Mouse (Mus musculus) CD4-positive helper T cell, adult 2 months (primary cell): ENCODE results near the gene Fcrla.
A peak's percentile ranks its signal among the peaks of the same experiment; 100 is the strongest.
"Not testable (repeated sequence)": the region's sequence is repeated elsewhere in the genome, so short reads cannot be mapped to it uniquely, and the experiment has no call there.

Source experiments
- DNase-seq: peaks from one replicate; pipeline ENCODE4 v3.0.0-alpha.2; 2012; ENCODE audit warnings: low read depth, missing footprints, low spot score

Fcrla gene

GRCm38 (mm10) chr1:170927378-170927777, at the start of gene Fcrla:
TSS of gene Fcrla (minus strand) at chr1:170927583.
- no peak for DNase-seq

- DNase-seq = no peak
These were observed 49.1 kb upstream of the Fcrla start, which contains the start of gene Fcgr2b for GRCm38 (mm10) chr1:170976447-170976846. TSS of gene Fcgr2b (minus strand) at chr1:170976547.

GRCm38 (mm10) chr1:170975751-170976161, 48.4 kb upstream of the Fcrla start:
- DNase-seq = no peak

GRCm38 (mm10) chr1:170975350-170975749, 48.0 kb upstream of the Fcrla start:
- DNase-seq = not testable (repeated sequence)

- DNase-seq = no peak
These were observed 47.4 kb upstream of the Fcrla start for GRCm38 (mm10) chr1:170974736-170975135.

GRCm38 (mm10) chr1:170974171-170974570, 46.8 kb upstream of the Fcrla start:
- no peak for DNase-seq

- no peak for DNase-seq
These were observed 45.6 kb upstream of the Fcrla start for GRCm38 (mm10) chr1:170972936-170973335.

- DNase-seq = no peak
These were observed 45.1 kb upstream of the Fcrla start for GRCm38 (mm10) chr1:170972494-170972893.

GRCm38 (mm10) chr1:170968576-170968975, 41.2 kb upstream of the Fcrla start:
- DNase-seq = no peak

- DNase-seq = no peak
These were observed 40.2 kb upstream of the Fcrla start for GRCm38 (mm10) chr1:170967581-170967980.

GRCm38 (mm10) chr1:170963087-170963486, 35.7 kb upstream of the Fcrla start:
- no peak for DNase-seq

GRCm38 (mm10) chr1:170962301-170962700, 34.9 kb upstream of the Fcrla start:
- DNase-seq = no peak

- DNase-seq = no peak
These were observed 33.7 kb upstream of the Fcrla start for GRCm38 (mm10) chr1:170961101-170961500.

GRCm38 (mm10) chr1:170959791-170960190, 32.4 kb upstream of the Fcrla start:
- DNase-seq = no peak

- no peak for DNase-seq
These were observed 30.8 kb upstream of the Fcrla start for GRCm38 (mm10) chr1:170958225-170958624.

GRCm38 (mm10) chr1:170953192-170953591, 25.8 kb upstream of the Fcrla start:
- no peak for DNase-seq

GRCm38 (mm10) chr1:170950772-170951171, 23.4 kb upstream of the Fcrla start:
- no peak for DNase-seq

GRCm38 (mm10) chr1:170944908-170945307, 17.5 kb upstream of the Fcrla start:
- not testable (repeated sequence) for DNase-seq

- not testable (repeated sequence) for DNase-seq
These were observed 16.8 kb upstream of the Fcrla start for GRCm38 (mm10) chr1:170944151-170944550.

GRCm38 (mm10) chr1:170939255-170939654, 11.9 kb upstream of the Fcrla start:
- DNase-seq = no peak

GRCm38 (mm10) chr1:170934383-170934782, 7.0 kb upstream of the Fcrla start:
- DNase-seq = peak; percentile 12

GRCm38 (mm10) chr1:170933940-170934339, 6.6 kb upstream of the Fcrla start:
- DNase-seq = no peak

GRCm38 (mm10) chr1:170933386-170933920, 6.1 kb upstream of the Fcrla start:
- DNase-seq = no peak

- DNase-seq = no peak
These were observed 4.7 kb upstream of the Fcrla start for GRCm38 (mm10) chr1:170932043-170932442.
